Mouse (Mus musculus) MEL (cell line): Measurements from ENCODE around the gene Tspyl2.

Experiments
- CTCF ChIP-seq, 3 experiments: IDR thresholded peaks in 2 of 3; conservative IDR thresholded peaks in 1 of 3; 2 replicates each; pipeline ENCODE4 v1.5.1; 2011 to 2012; ENCODE audit warnings: low read length in 3 of 3, low read depth in 2 of 3, mild to moderate bottlenecking in 2 of 3, improper control_type of control experiment in 1 of 3, inconsistent platforms in 1 of 3, mixed read lengths in 1 of 3, moderate library complexity in 1 of 3; ENCODE audit not compliant: control insufficient read depth in 1 of 3, insufficient read depth in 1 of 3, poor library complexity in 1 of 3, severe bottlenecking in 1 of 3
- E2F4 ChIP-seq: IDR thresholded peaks from 2 replicates; pipeline ENCODE4 v1.6.1; 2011; ENCODE audit warnings: low read depth, low read length, improper control_type of control experiment, borderline replicate concordance
- GABPA ChIP-seq: IDR thresholded peaks from 2 replicates; pipeline ENCODE4 v1.6.1; 2012; ENCODE audit warnings: low read depth, mild to moderate bottlenecking, inconsistent platforms, low read length, improper control_type of control experiment, moderate library complexity
- GATA1 ChIP-seq: IDR thresholded peaks from 2 replicates; pipeline ENCODE4 v1.6.1; 2011; ENCODE audit warnings: low read depth, low read length, improper control_type of control experiment
- MEF2A ChIP-seq: IDR thresholded peaks from 2 replicates; pipeline ENCODE4 v1.6.1; 2014; ENCODE audit warnings: low read depth, mild to moderate bottlenecking, inconsistent platforms, low read length, improper control_type of control experiment; ENCODE audit not compliant: poor library complexity, insufficient replicate concordance, severe bottlenecking; ENCODE audit errors: extremely low read depth
- SMC3 ChIP-seq: IDR thresholded peaks from 2 replicates; pipeline ENCODE4 v1.6.1; 2011; ENCODE audit warnings: low read depth, low read length, improper control_type of control experiment

DNA sequence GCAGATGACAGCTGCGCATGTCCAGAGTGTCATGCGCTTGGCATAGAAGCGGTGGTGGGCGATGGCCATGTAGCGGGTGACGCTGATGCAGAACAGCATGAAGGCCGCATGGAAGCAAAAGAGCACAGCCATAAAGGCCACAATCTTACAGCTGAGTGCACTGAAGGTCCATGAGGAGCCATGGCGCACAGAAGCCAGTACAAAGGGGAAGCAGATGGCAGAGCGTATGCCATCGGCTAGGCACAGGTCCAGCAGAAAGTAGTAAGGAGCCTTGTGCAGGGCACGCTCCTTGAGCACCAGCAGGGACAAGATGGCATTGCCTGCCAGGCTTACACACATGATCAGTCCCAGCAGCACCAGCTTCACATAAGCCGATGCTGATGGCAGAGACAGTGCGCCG lies 4.8 kb upstream of the Tspyl2 start:
- TF ChIP-seq CTCF (IDR thresholded peaks at IDR 0.05 in 2 of 3, conservative IDR thresholded peaks at IDR 0.05 in 1 of 3; ENCODE audit: control insufficient read depth in 1 of 3, insufficient read depth in 1 of 3, low read depth in 2 of 3, low read length in 3 of 3, poor library complexity in 1 of 3, severe bottlenecking in 1 of 3), result no peak
- no peak for TF ChIP-seq SMC3
- no peak for TF ChIP-seq GABPA
- no peak for TF ChIP-seq E2F4
- no peak for TF ChIP-seq GATA1
- TF ChIP-seq MEF2A, result no peak
